Mouse (Mus musculus): Measurements from ENCODE around the gene Olfr1015.

Gene Olfr1015

GRCm38 (mm10) chr2:85781717-85782116 is at the start of gene Olfr1015:
TSS of gene Olfr1015 (plus strand) at chr2:85782017.
- DNase-seq (ENCODE audit: extremely low read depth, low read depth): no peak

- no peak for DNase-seq (ENCODE audit: extremely low read depth, low read depth)
Measured at GRCm38 (mm10) chr2:85753822-85754221, 28.0 kb upstream of the Olfr1015 start.

- DNase-seq (ENCODE audit: extremely low read depth, low read depth): no peak
Measured at GRCm38 (mm10) chr2:85762666-85763065, 19.2 kb upstream of the Olfr1015 start, which contains the start of gene Olfr1012. TSS of gene Olfr1012 (minus strand) at chr2:85762766.

- DNase-seq (ENCODE audit: extremely low read depth, low read depth): no peak
Measured at GRCm38 (mm10) chr2:85766798-85767197, 15.0 kb upstream of the Olfr1015 start, which contains the start of gene Olfr1013. TSS of gene Olfr1013 (plus strand) at chr2:85767098.

GRCm38 (mm10) chr2:85772413-85772812 is 9.4 kb upstream of the Olfr1015 start, which contains the start of gene Olfr1014:
TSS of gene Olfr1014 (plus strand) at chr2:85772713.
- DNase-seq (ENCODE audit: extremely low read depth, low read depth): no peak

GRCm38 (mm10) chr2:85792331-85792730 is 10.5 kb downstream of the Olfr1015 start:
- no peak for DNase-seq (ENCODE audit: extremely low read depth, low read depth)

GRCm38 (mm10) chr2:85802444-85802843 is 20.6 kb downstream of the Olfr1015 start, which contains the start of gene Olfr1016:
TSS of gene Olfr1016 (minus strand) at chr2:85802544.
- DNase-seq (ENCODE audit: extremely low read depth, low read depth): no peak

- no peak for DNase-seq (ENCODE audit: extremely low read depth, low read depth)
Measured at GRCm38 (mm10) chr2:85804501-85804900, 22.7 kb downstream of the Olfr1015 start.

GRCm38 (mm10) chr2:85818179-85818578 is 36.4 kb downstream of the Olfr1015 start, which contains the start of gene Olfr1018:
TSS of gene Olfr1018 (plus strand) at chr2:85818479.
- DNase-seq (ENCODE audit: extremely low read depth, low read depth): no peak

Measured in MEL-GATA-1-ER (cell line).